Mouse (Mus musculus) liver, embryonic 14.5 days (tissue): ENCODE measurements around the gene Mmel1.

Source experiments
- CTCF ChIP-seq: IDR thresholded peaks from 2 replicates; pipeline ENCODE4 v1.5.1; 2016; ENCODE audit warnings: antibody characterized with exemption, low read depth, control low read depth
- EP300 ChIP-seq: IDR thresholded peaks from 2 replicates; pipeline ENCODE4 v1.6.1; 2016; ENCODE audit warnings: antibody characterized with exemption, low read depth

DNA sequence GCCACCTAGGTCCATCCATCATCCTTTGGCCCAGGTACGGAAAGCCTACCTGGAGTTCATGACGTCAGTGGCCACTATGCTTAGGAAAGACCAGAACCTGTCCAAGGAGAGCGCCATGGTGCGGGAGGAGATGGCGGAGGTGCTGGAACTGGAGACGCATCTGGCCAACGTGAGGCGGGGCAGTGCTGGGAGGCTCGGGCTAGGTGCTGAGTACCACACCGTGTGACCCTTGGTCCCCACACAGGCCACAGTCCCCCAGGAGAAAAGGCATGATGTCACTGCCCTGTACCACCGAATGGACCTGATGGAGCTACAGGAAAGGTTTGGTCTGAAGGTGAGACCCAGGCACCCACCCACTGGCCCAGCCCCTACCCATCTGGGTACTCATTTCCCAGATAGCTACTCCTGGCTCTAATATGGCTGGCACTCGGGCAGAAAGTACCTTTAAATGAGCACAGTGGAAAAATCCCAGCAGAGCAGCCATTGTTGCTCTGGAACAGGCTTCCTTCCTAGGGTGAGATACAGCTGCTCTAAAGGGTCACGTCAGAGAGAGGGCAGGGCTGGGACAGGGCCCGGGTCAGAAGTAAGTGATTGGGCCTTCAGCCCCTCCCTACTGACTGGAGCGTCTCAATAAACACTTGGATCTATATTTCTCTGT is 18.3 kb downstream of the Mmel1 start:
- TF ChIP-seq CTCF (no peak), EP300 (no peak)
